Mouse (Mus musculus): Measurements from ENCODE around the gene 4930455H04Rik. TPM values are rescaled to one million over a fixed set of nuclear protein-coding genes. Genes with fewer than 3 reads are reported as not detected.

The 4930455H04Rik gene
- polyA plus RNA-seq, 1 experiment from 2014 or later, result not detected

GRCm38 (mm10) chr3:116981811-116982575 is 13.9 kb downstream of the 4930455H04Rik start:
- Histone ChIP-seq H3K4me3 (ENCODE audit: low read depth, low read length) (no peak overlapping the region), H3K27ac (ENCODE audit: low read depth, low read length) (no peak overlapping the region), H3K36me3 (ENCODE audit: control insufficient read depth, insufficient read depth, low read length) (no peaks in the 10 kb centered on the region), H3K9ac (ENCODE audit: low read length) (no peak overlapping the region), H3K4me1 (replicated peaks; ENCODE audit: control insufficient read depth, insufficient read depth, low read length) (no peaks in the 10 kb centered on the region), H3K9me3 (ENCODE audit: control insufficient read depth, low read length) (no peaks in the 10 kb centered on the region; the same call in 1 of the 2 replicates), H3K27me3 (ENCODE audit: control insufficient read depth, insufficient read depth, low read length) (no peaks in the 10 kb centered on the region), H3K4me2 (ENCODE audit: low read depth, low read length, severe bottlenecking) (no peak overlapping the region)
- WGBS, result 81% methylated on average over 9 of the region's 9 CpGs
- DNase-seq (ENCODE audit: low spot score) (no peak), ATAC-seq (replicated peaks; ENCODE audit: low FRiP score) (no peak)

DNA sequence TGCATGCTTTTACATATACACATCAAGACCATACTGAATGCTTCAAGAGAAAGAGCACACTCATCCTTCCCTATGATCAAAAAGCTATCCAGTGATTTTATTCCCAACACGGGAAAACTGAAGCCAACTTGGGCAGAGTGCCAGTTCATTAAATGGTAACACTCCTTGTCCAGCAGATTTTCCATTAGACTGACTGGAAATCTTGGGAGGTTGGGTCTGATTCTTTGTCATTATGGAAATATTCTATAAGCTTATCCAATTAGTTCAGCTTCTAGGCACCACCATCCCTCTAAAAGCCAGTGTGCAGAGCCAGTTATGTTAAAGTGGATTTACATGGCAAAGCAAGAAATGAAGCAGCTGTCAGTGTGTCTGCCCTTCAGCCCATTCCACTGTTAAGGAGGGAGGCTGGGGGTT is 17.0 kb downstream of the 4930455H04Rik start:
- no peak overlapping the region for H3K4me2 ChIP-seq (ENCODE audit: low read depth, low read length, severe bottlenecking)
- H3K27me3 ChIP-seq (ENCODE audit: control insufficient read depth, insufficient read depth, low read length), result no peaks in the 10 kb centered on the region
- DNase-seq (ENCODE audit: low spot score), result no peak
- H3K27ac ChIP-seq (ENCODE audit: low read depth, low read length), result 0 out of 2 replicates have a peak overlapping the region, but pooled peaks have one; percentile 15
- H3K4me1 ChIP-seq (replicated peaks; ENCODE audit: control insufficient read depth, insufficient read depth, low read length), result no peaks in the 10 kb centered on the region
- H3K9ac ChIP-seq (ENCODE audit: low read length), result no peak overlapping the region
- no peaks in the 10 kb centered on the region for H3K9me3 ChIP-seq (ENCODE audit: control insufficient read depth, low read length)
- WGBS, result 39% methylated on average over 1 of the region's 1 CpGs
- no peaks in the 10 kb centered on the region for H3K36me3 ChIP-seq (ENCODE audit: control insufficient read depth, insufficient read depth, low read length)
- ATAC-seq (replicated peaks; ENCODE audit: low FRiP score), result peak; percentile 64
- no peak overlapping the region for H3K4me3 ChIP-seq (ENCODE audit: low read depth, low read length)

GRCm38 (mm10) chr3:116985741-116986140 is 17.7 kb downstream of the 4930455H04Rik start:
- Histone ChIP-seq H3K27ac (ENCODE audit: low read depth, low read length) (no peak overlapping the region), H3K9me3 (ENCODE audit: control insufficient read depth, low read length) (no peaks in the 10 kb centered on the region), H3K4me1 (replicated peaks; ENCODE audit: control insufficient read depth, insufficient read depth, low read length) (no peaks in the 10 kb centered on the region), H3K9ac (ENCODE audit: low read length) (no peak overlapping the region), H3K4me2 (ENCODE audit: low read depth, low read length, severe bottlenecking) (no peak overlapping the region), H3K4me3 (ENCODE audit: low read depth, low read length) (no peak overlapping the region), H3K36me3 (ENCODE audit: control insufficient read depth, insufficient read depth, low read length) (no peaks in the 10 kb centered on the region), H3K27me3 (ENCODE audit: control insufficient read depth, insufficient read depth, low read length) (no peaks in the 10 kb centered on the region)
- no peak for ATAC-seq (replicated peaks; ENCODE audit: low FRiP score)
- WGBS, result 66% methylated on average over 1 of the region's 1 CpGs
- no peak for DNase-seq (ENCODE audit: low spot score)

- no peak for DNase-seq (ENCODE audit: low spot score)
Observed at GRCm38 (mm10) chr3:116986451-116986850, 18.4 kb downstream of the 4930455H04Rik start.

DNA sequence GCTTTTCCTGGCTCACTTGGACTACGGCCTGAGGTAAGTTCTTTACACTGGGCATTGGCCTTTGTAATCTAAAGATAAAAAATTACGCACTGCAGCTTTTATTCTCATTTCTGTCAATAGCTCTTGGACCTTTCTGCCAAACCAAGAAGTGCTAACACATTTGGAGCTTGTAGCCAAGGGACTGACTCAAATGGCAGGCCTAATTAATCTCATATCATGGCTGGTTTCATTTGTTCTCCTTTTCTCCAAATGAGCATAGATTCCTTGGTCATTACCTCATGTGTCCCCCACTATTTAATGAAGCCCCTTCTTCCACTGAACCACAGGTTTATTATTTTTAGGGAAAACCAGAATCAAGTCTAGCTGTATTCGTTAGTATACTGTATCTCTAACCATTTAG is 20.2 kb downstream of the 4930455H04Rik start:
- no peaks in the 10 kb centered on the region for H3K36me3 ChIP-seq (ENCODE audit: control insufficient read depth, insufficient read depth, low read length)
- no peak overlapping the region for H3K9ac ChIP-seq (ENCODE audit: low read length)
- no peak overlapping the region for H3K4me2 ChIP-seq (ENCODE audit: low read depth, low read length, severe bottlenecking)
- no peaks in the 10 kb centered on the region for H3K9me3 ChIP-seq (ENCODE audit: control insufficient read depth, low read length)
- no peak overlapping the region for H3K4me3 ChIP-seq (ENCODE audit: low read depth, low read length)
- WGBS, result 81% methylated on average over 3 of the region's 3 CpGs
- no peaks in the 10 kb centered on the region for H3K4me1 ChIP-seq (replicated peaks; ENCODE audit: control insufficient read depth, insufficient read depth, low read length)
- H3K27me3 ChIP-seq (ENCODE audit: control insufficient read depth, insufficient read depth, low read length), result no peaks in the 10 kb centered on the region
- ATAC-seq (replicated peaks; ENCODE audit: low FRiP score) (no peak), DNase-seq (ENCODE audit: low spot score) (no peak)
- no peak overlapping the region for H3K27ac ChIP-seq (ENCODE audit: low read depth, low read length)

More at GRCm38 (mm10) chr3:116986451-116986850, 18.4 kb downstream of the 4930455H04Rik start:
- Histone ChIP-seq H3K4me1 (replicated peaks; ENCODE audit: control insufficient read depth, insufficient read depth, low read length) (no peaks in the 10 kb centered on the region), H3K4me2 (ENCODE audit: low read depth, low read length, severe bottlenecking) (no peak overlapping the region), H3K27me3 (ENCODE audit: control insufficient read depth, insufficient read depth, low read length) (no peaks in the 10 kb centered on the region), H3K9ac (ENCODE audit: low read length) (no peak overlapping the region), H3K27ac (ENCODE audit: low read depth, low read length) (no peak overlapping the region), H3K4me3 (ENCODE audit: low read depth, low read length) (no peak overlapping the region), H3K36me3 (ENCODE audit: control insufficient read depth, insufficient read depth, low read length) (no peaks in the 10 kb centered on the region), H3K9me3 (ENCODE audit: control insufficient read depth, low read length) (no peaks in the 10 kb centered on the region)
- no peak for ATAC-seq (replicated peaks; ENCODE audit: low FRiP score)
- 70% methylated on average over 2 of the region's 2 CpGs for WGBS

DNA sequence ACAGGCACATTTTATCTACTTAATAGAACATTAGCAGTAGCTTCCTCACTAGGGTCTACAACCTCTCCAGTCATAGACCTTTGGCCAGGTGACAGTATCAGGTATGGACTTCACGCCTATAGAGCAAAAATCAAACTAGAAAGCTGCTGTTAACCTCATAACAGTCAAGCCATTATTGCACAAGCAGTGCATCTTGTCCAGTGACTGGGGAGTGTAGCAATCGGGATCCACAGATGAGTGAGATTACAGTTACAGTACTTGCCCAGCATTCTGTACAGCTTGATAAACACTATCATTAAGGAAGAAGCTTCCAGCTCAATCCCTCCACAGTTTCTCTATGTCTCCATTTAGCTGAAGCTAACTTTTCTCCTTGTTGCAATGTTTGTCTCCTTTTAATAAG is 23.1 kb downstream of the 4930455H04Rik start:
- 81% methylated on average over 2 of the region's 2 CpGs for WGBS
- no peak overlapping the region for H3K9ac ChIP-seq (ENCODE audit: low read length)
- no peak overlapping the region for H3K27ac ChIP-seq (ENCODE audit: low read depth, low read length)
- H3K4me1 ChIP-seq (replicated peaks; ENCODE audit: control insufficient read depth, insufficient read depth, low read length), result no peaks in the 10 kb centered on the region
- H3K27me3 ChIP-seq (ENCODE audit: control insufficient read depth, insufficient read depth, low read length), result no peaks in the 10 kb centered on the region
- no peaks in the 10 kb centered on the region for H3K9me3 ChIP-seq (ENCODE audit: control insufficient read depth, low read length)
- DNase-seq (ENCODE audit: low spot score), result no peak
- H3K36me3 ChIP-seq (ENCODE audit: control insufficient read depth, insufficient read depth, low read length), result no peaks in the 10 kb centered on the region
- ATAC-seq (replicated peaks; ENCODE audit: low FRiP score), result no peak
- H3K4me2 ChIP-seq (ENCODE audit: low read depth, low read length, severe bottlenecking), result no peak overlapping the region
- no peak overlapping the region for H3K4me3 ChIP-seq (ENCODE audit: low read depth, low read length)

GRCm38 (mm10) chr3:116993011-116993410 is 24.9 kb downstream of the 4930455H04Rik start:
- WGBS, result 92% methylated on average over 2 of the region's 2 CpGs
- no peak for ATAC-seq (replicated peaks; ENCODE audit: low FRiP score)

GRCm38 (mm10) chr3:117001686-117002485 is 33.8 kb downstream of the 4930455H04Rik start:
- Histone ChIP-seq H3K9me3 (ENCODE audit: control insufficient read depth, low read length) (no peaks in the 10 kb centered on the region), H3K27ac (ENCODE audit: low read depth, low read length) (no peak overlapping the region), H3K4me3 (ENCODE audit: low read depth, low read length) (no peak overlapping the region), H3K27me3 (ENCODE audit: control insufficient read depth, insufficient read depth, low read length) (no peaks in the 10 kb centered on the region), H3K4me2 (ENCODE audit: low read depth, low read length, severe bottlenecking) (no peak overlapping the region), H3K4me1 (replicated peaks; ENCODE audit: control insufficient read depth, insufficient read depth, low read length) (no peaks in the 10 kb centered on the region), H3K36me3 (ENCODE audit: control insufficient read depth, insufficient read depth, low read length) (no peaks in the 10 kb centered on the region), H3K9ac (ENCODE audit: low read length) (no peak overlapping the region)
- DNase-seq (ENCODE audit: low spot score) (no peak), ATAC-seq (replicated peaks; ENCODE audit: low FRiP score) (peak; percentile 82)
- 31% methylated on average over 9 of the region's 9 CpGs for WGBS

More at GRCm38 (mm10) chr3:116993011-116993410, 24.9 kb downstream of the 4930455H04Rik start:
- no peak overlapping the region for H3K4me2 ChIP-seq (ENCODE audit: low read depth, low read length, severe bottlenecking)
- no peak overlapping the region for H3K27ac ChIP-seq (ENCODE audit: low read depth, low read length)
- no peaks in the 10 kb centered on the region for H3K4me1 ChIP-seq (replicated peaks; ENCODE audit: control insufficient read depth, insufficient read depth, low read length)
- H3K27me3 ChIP-seq (ENCODE audit: control insufficient read depth, insufficient read depth, low read length), result no peaks in the 10 kb centered on the region
- DNase-seq (ENCODE audit: low spot score), result no peak
- no peaks in the 10 kb centered on the region for H3K36me3 ChIP-seq (ENCODE audit: control insufficient read depth, insufficient read depth, low read length)
- H3K4me3 ChIP-seq (ENCODE audit: low read depth, low read length), result no peak overlapping the region
- H3K9me3 ChIP-seq (ENCODE audit: control insufficient read depth, low read length), result no peaks in the 10 kb centered on the region
- H3K9ac ChIP-seq (ENCODE audit: low read length), result no peak overlapping the region

Measured in forebrain, embryonic 11.5 days (tissue).